Mouse (Mus musculus) adrenal gland, postnatal 10 days (tissue): ENCODE data around the gene Slc19a3. TPM values are rescaled to one million over a fixed set of nuclear protein-coding genes. Genes with fewer than 3 reads are reported as not detected.

Source experiments
- DNase-seq: peaks from one replicate; pipeline ENCODE4 v3.0.0; 2021; ENCODE audit warnings: mixed read lengths
- long read RNA-seq, 2 experiments: library from polyadenylated mRNA; stranded (forward); transcript quantifications; one replicate each; pipeline ENCODE4 v2.0.0; 2021
- total RNA-seq, 2 experiments: library from RNA; stranded (reverse); gene quantifications; 2 replicates each; pipeline ENCODE4 v1.2.3; 2021

The Slc19a3 gene
- under 1 TPM; 0.15 to 0.36 TPM for total RNA-seq
- long read RNA-seq, experiment 1: 0 reads
- long read RNA-seq, experiment 2: 0 reads

GRCm38 (mm10) chr1:83038109-83038672, at the start of gene Slc19a3:
Gene Slc19a3, minus strand, starts transcription at chr1:83038448.
- peak; percentile 39 for DNase-seq

- no peak for DNase-seq
Measured at GRCm38 (mm10) chr1:83084790-83085189, 46.5 kb upstream of the Slc19a3 start.

- DNase-seq: no peak
Measured at GRCm38 (mm10) chr1:83077016-83077415, 38.8 kb upstream of the Slc19a3 start.

- peak; percentile 35 for DNase-seq
Measured at GRCm38 (mm10) chr1:83076190-83076917, 38.1 kb upstream of the Slc19a3 start.

- no peak for DNase-seq
Measured at GRCm38 (mm10) chr1:83075526-83076189, 37.4 kb upstream of the Slc19a3 start.

- no peak for DNase-seq
Measured at GRCm38 (mm10) chr1:83067205-83067604, 29.0 kb upstream of the Slc19a3 start.

- DNase-seq: no peak
Measured at GRCm38 (mm10) chr1:83066577-83066976, 28.3 kb upstream of the Slc19a3 start.

GRCm38 (mm10) chr1:83064851-83065250, 26.6 kb upstream of the Slc19a3 start:
- DNase-seq: peak; percentile 28

GRCm38 (mm10) chr1:83060643-83061042, 22.4 kb upstream of the Slc19a3 start, which contains the start of gene Krtap28-13:
Gene Krtap28-13, plus strand, starts transcription at chr1:83060930.
- DNase-seq: no peak

- no peak for DNase-seq
Measured at GRCm38 (mm10) chr1:83059278-83059677, 21.0 kb upstream of the Slc19a3 start, which contains the start of gene A030005K14Rik. Gene A030005K14Rik, minus strand, starts transcription at chr1:83059378.

GRCm38 (mm10) chr1:83058481-83058880, 20.2 kb upstream of the Slc19a3 start:
- DNase-seq: peak; percentile 22

- DNase-seq: no peak
Measured at GRCm38 (mm10) chr1:83044882-83045427, 6.7 kb upstream of the Slc19a3 start, which contains the start of gene Gm47969. Gene Gm47969, plus strand, starts transcription at chr1:83044932.

- no peak for DNase-seq
Measured at GRCm38 (mm10) chr1:83042380-83042779, 4.1 kb upstream of the Slc19a3 start, which contains the start of gene Krtap28-10. Gene Krtap28-10, minus strand, starts transcription at chr1:83042480.

GRCm38 (mm10) chr1:83039080-83039479, 832 bp upstream of the Slc19a3 start:
- DNase-seq: no peak

- no peak for DNase-seq
Measured at GRCm38 (mm10) chr1:83036892-83037667, 1.2 kb downstream of the Slc19a3 start.

GRCm38 (mm10) chr1:83034509-83034908, 3.7 kb downstream of the Slc19a3 start:
- no peak for DNase-seq

GRCm38 (mm10) chr1:83032508-83032907, 5.7 kb downstream of the Slc19a3 start:
- no peak for DNase-seq

GRCm38 (mm10) chr1:83031950-83032349, 6.3 kb downstream of the Slc19a3 start:
- DNase-seq: no peak

GRCm38 (mm10) chr1:83016556-83016955, 21.7 kb downstream of the Slc19a3 start:
- DNase-seq: no peak

GRCm38 (mm10) chr1:83015329-83015879, 22.8 kb downstream of the Slc19a3 start:
- no peak for DNase-seq

GRCm38 (mm10) chr1:83014477-83014876, 23.8 kb downstream of the Slc19a3 start:
- no peak for DNase-seq
